Comparison of ENCODE assay signal across 7 mouse cellular contexts in genomic region chr12:86614156-86614555, GRCm38 (mm10).
A peak's percentile ranks its signal among the peaks of the same experiment; 100 is the strongest.
DNase-seq lines count a peak whose midpoint lies in the region; ATAC-seq and TF ChIP-seq lines count a peak whose summit lies in the region.

No protein-coding gene starts in this region.

- DNase-seq in 3T3-L1 (ENCODE audit: low read depth, low spot score) (peak; percentile 62), A20 (ENCODE audit: low read depth, low spot score) (peak; percentile 24)
- peak; percentile 20 for DNase-seq in cerebellum, adult 11 months
- DNase-seq in frontal cortex, postnatal 10 days (ENCODE audit: low spot score in 2 of 2) = peak; percentile 13 to 55
- DNase-seq in kidney, postnatal 10 days = peak; percentile 79
- peak; percentile 78 for DNase-seq in lung, embryonic 14.5 days
- peak; percentile 70 for DNase-seq in testis, postnatal 10 days (ENCODE audit: low spot score)

- H3K4me3 ChIP-seq in lung, embryonic 14.5 days (ENCODE audit: low read depth, low read length) = no peak overlapping the region

- WGBS in lung, embryonic 14.5 days = 23% methylated on average over 2 of the region's 2 CpGs

- peak; percentile 75 for TF ChIP-seq CTCF in lung, embryonic 14.5 days (IDR thresholded peaks at IDR 0.05; ENCODE audit: low read depth)

- no peak overlapping the region for H3K27ac ChIP-seq in lung, embryonic 14.5 days (ENCODE audit: low read depth)

- H3K4me1 ChIP-seq in lung, embryonic 14.5 days (ENCODE audit: insufficient read depth) = no peaks in the 10 kb centered on the region

- H3K27me3 ChIP-seq in lung, embryonic 14.5 days (ENCODE audit: insufficient read depth, low read length) = no peaks in the 10 kb centered on the region

- H3K9ac ChIP-seq in lung, embryonic 14.5 days = no peak overlapping the region

- H3K4me2 ChIP-seq in lung, embryonic 14.5 days = no peak overlapping the region

- no peaks in the 10 kb centered on the region for H3K36me3 ChIP-seq in lung, embryonic 14.5 days (ENCODE audit: insufficient read depth)

- no peaks in the 10 kb centered on the region for H3K9me3 ChIP-seq in lung, embryonic 14.5 days (ENCODE audit: low read depth, low read length)

- peak; percentile 62; the same call in 1 of the 2 replicates for ATAC-seq in lung, embryonic 14.5 days (ENCODE audit: insufficient read depth)

Comparison
In these comparisons a context has a peak if more than half of its experiments do, and no peak if none do; other contexts are left out.
1. DNase-seq: peak in every context shown above with its lines; median percentile 79 in kidney, postnatal 10 days; 78 in lung, embryonic 14.5 days; 70 in testis, postnatal 10 days; 62 in 3T3-L1; 34 in frontal cortex, postnatal 10 days; 24 in A20; 20 in cerebellum, adult 11 months.